Mouse (Mus musculus) intestine, postnatal 0 days (tissue): ENCODE measurements around the gene Ttc21b. TPM values are rescaled to one million over a fixed set of nuclear protein-coding genes. Genes with fewer than 3 reads are reported as not detected.
A peak's percentile ranks its signal among the peaks of the same experiment; 100 is the strongest.

Experiments
- ATAC-seq: fragments of 200-750 bp; cut with Nextera tagmentation; 2 replicates; pipeline ENCODE4 v1.8.0; 2017; ENCODE audit warnings: mild to moderate bottlenecking, moderate TSS enrichment, moderate library complexity
- H3K27ac ChIP-seq: fragments of 300-500 bp; sonication (generic); 2 replicates; pipeline ENCODE4 v1.5.1; 2014; ENCODE audit warnings: mild to moderate bottlenecking, low read depth, low read length, moderate library complexity
- H3K27me3 ChIP-seq: fragments of 300-500 bp; sonication (generic); replicated peaks from 2 replicates; pipeline ENCODE4 v1.6.1; 2014; ENCODE audit warnings: low read length, mixed read lengths; ENCODE audit not compliant: control insufficient read depth, insufficient read depth
- H3K36me3 ChIP-seq: fragments of 300-500 bp; sonication (generic); 2 replicates; pipeline ENCODE4 v1.6.1; 2014; ENCODE audit warnings: mild to moderate bottlenecking, moderate library complexity; ENCODE audit not compliant: control insufficient read depth, insufficient read depth
- H3K4me1 ChIP-seq: fragments of 300-500 bp; sonication (generic); replicated peaks from 2 replicates; pipeline ENCODE4 v1.6.1; 2014; ENCODE audit warnings: antibody characterized with exemption, low read length, mixed read lengths; ENCODE audit not compliant: control insufficient read depth, insufficient read depth
- H3K4me2 ChIP-seq: fragments of 300-500 bp; sonication (generic); replicated peaks from 2 replicates; pipeline ENCODE4 v1.6.1; 2014; ENCODE audit warnings: low read depth, mild to moderate bottlenecking, moderate library complexity
- H3K4me3 ChIP-seq: fragments of 300-500 bp; sonication (generic); 2 replicates; pipeline ENCODE4 v1.5.1; 2014; ENCODE audit warnings: low read depth, low read length
- H3K9ac ChIP-seq: fragments of 300-500 bp; sonication (generic); 2 replicates; pipeline ENCODE4 v1.6.1; 2014; ENCODE audit warnings: mild to moderate bottlenecking, low read depth, low read length
- H3K9me3 ChIP-seq: fragments of 300-500 bp; sonication (generic); 2 replicates; pipeline ENCODE4 v1.6.1; 2016; ENCODE audit warnings: mixed run types; ENCODE audit not compliant: control insufficient read depth
- CTCF ChIP-seq: sonication (generic); IDR thresholded peaks from 2 replicates; pipeline ENCODE4 v1.5.1; 2016; ENCODE audit warnings: low read depth, mild to moderate bottlenecking, control low read depth, antibody characterized with exemption, moderate library complexity
- WGBS: fragments of 180-500 bp; shearing (Covaris S2); extraction: QIAGEN DNeasy Blood & Tissue Kit; methylation state at CpG from one replicate; pipeline ENCODE4 v1.1.7; 2014; 5-methylcytosine and 5-hydroxymethylcytosine counted together
- polyA plus RNA-seq: library from polyadenylated mRNA; unstranded; fragments of >200 nt; fragmentation: Nextera tagmentation; extraction: Ambion mirVana; gene quantifications from 2 replicates; pipeline ENCODE4 v1.2.1, GENCODE M21; 2015

Ttc21b gene
- polyA plus RNA-seq, 1 experiment from 2014 or later: 2.6 TPM

GRCm38 (mm10) chr2:66151436-66151835 lies 105.0 kb downstream of the Ttc21b start:
- 70% methylated on average over 2 of the region's 2 CpGs for WGBS
- no peak overlapping the region for H3K4me3 ChIP-seq

GRCm38 (mm10) chr2:66150531-66150930 lies 105.9 kb downstream of the Ttc21b start:
- Histone ChIP-seq H3K4me3 (no peak overlapping the region), H3K27me3 (no peaks in the 10 kb centered on the region), H3K9ac (no peak overlapping the region), H3K4me2 (no peak overlapping the region), H3K36me3 (no peaks in the 10 kb centered on the region), H3K27ac (no peak overlapping the region), H3K4me1 (no peaks in the 10 kb centered on the region), H3K9me3 (no peaks in the 10 kb centered on the region)
- ATAC-seq: no peak
- 53% methylated on average over 3 of the region's 3 CpGs for WGBS
- TF ChIP-seq CTCF: no peak

More at GRCm38 (mm10) chr2:66151436-66151835, 105.0 kb downstream of the Ttc21b start:
- Histone ChIP-seq H3K9me3 (no peaks in the 10 kb centered on the region), H3K4me2 (no peak overlapping the region), H3K9ac (no peak overlapping the region), H3K27ac (no peak overlapping the region), H3K27me3 (no peaks in the 10 kb centered on the region), H3K36me3 (no peaks in the 10 kb centered on the region), H3K4me1 (no peaks in the 10 kb centered on the region)
- no peak for ATAC-seq
- no peak for TF ChIP-seq CTCF

- no peak overlapping the region for H3K4me2 ChIP-seq
- no peak overlapping the region for H3K9ac ChIP-seq
- H3K4me3 ChIP-seq: no peak overlapping the region
- H3K4me1 ChIP-seq: no peaks in the 10 kb centered on the region
- no peak for ATAC-seq
- H3K27ac ChIP-seq: no peak overlapping the region
- no peaks in the 10 kb centered on the region for H3K9me3 ChIP-seq
- H3K27me3 ChIP-seq: no peaks in the 10 kb centered on the region
- no peak for TF ChIP-seq CTCF
- WGBS: 81% methylated on average over 10 of the region's 10 CpGs
- no peaks in the 10 kb centered on the region for H3K36me3 ChIP-seq
Measured at GRCm38 (mm10) chr2:66148654-66149230, 107.7 kb downstream of the Ttc21b start.

GRCm38 (mm10) chr2:66146473-66146872 lies 109.9 kb downstream of the Ttc21b start:
- H3K27me3 ChIP-seq: no peaks in the 10 kb centered on the region
- TF ChIP-seq CTCF: no peak
- H3K9me3 ChIP-seq: no peaks in the 10 kb centered on the region
- H3K27ac ChIP-seq: no peak overlapping the region
- no peak overlapping the region for H3K4me2 ChIP-seq
- 61% methylated on average over 4 of the region's 4 CpGs for WGBS
- H3K36me3 ChIP-seq: no peaks in the 10 kb centered on the region
- H3K9ac ChIP-seq: no peak overlapping the region
- H3K4me3 ChIP-seq: no peak overlapping the region
- ATAC-seq: no peak
- no peaks in the 10 kb centered on the region for H3K4me1 ChIP-seq

- 0 out of 2 replicates have a peak overlapping the region, but pooled peaks have one; percentile 41 for H3K27ac ChIP-seq
- no peak overlapping the region for H3K9ac ChIP-seq
- H3K27me3 ChIP-seq: no peaks in the 10 kb centered on the region
- TF ChIP-seq CTCF: no peak
- WGBS: 1% methylated on average over 5 of the region's 5 CpGs
- H3K4me1 ChIP-seq: no peaks in the 10 kb centered on the region
- H3K4me3 ChIP-seq: no peak overlapping the region
- no peaks in the 10 kb centered on the region for H3K9me3 ChIP-seq
- ATAC-seq: peak; percentile 95
- H3K36me3 ChIP-seq: no peaks in the 10 kb centered on the region
- no peak overlapping the region; the same call in 1 of the 2 replicates for H3K4me2 ChIP-seq
Measured at GRCm38 (mm10) chr2:66144770-66145169, 111.6 kb downstream of the Ttc21b start.

GRCm38 (mm10) chr2:66143284-66143683 lies 113.1 kb downstream of the Ttc21b start:
- Histone ChIP-seq H3K4me2 (no peak overlapping the region), H3K27me3 (no peaks in the 10 kb centered on the region), H3K9me3 (no peaks in the 10 kb centered on the region), H3K36me3 (no peaks in the 10 kb centered on the region), H3K4me3 (no peak overlapping the region), H3K27ac (no peak overlapping the region), H3K4me1 (no peaks in the 10 kb centered on the region), H3K9ac (no peak overlapping the region)
- TF ChIP-seq CTCF: no peak
- no peak for ATAC-seq
- WGBS: 94% methylated on average over 4 of the region's 4 CpGs
